Mouse (Mus musculus): ENCODE results near the gene Gm4767. TPM values are rescaled to one million over a fixed set of nuclear protein-coding genes. Genes with fewer than 3 reads are reported as not detected.
A peak's percentile ranks its signal among the peaks of the same experiment; 100 is the strongest.
"Not testable (repeated sequence)": the region's sequence is repeated elsewhere in the genome, so short reads cannot be mapped to it uniquely, and the experiment has no call there.

The Gm4767 gene
- total RNA-seq (2017), result 1.0 and 2.8 TPM in 2 replicates

DNA sequence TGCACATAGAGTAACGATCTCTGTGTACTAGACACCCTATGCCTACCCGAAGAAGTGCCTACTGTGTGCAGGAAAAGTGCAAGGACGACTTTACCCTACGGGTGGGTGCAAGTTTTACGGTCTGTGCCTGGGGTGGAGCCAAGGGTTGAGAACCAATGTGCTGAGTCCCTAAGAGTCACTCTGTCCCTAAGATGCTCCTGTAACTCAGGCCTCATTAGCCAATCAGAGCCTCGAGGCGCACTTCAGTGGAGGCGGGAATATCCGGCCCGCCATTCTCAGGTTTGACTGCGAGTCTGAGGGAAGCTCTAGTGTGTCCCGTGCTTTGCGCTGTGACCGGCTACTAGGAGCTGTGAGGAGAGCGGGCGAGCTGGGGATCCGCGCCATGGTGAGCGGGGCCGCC is at the start of gene Gm4767:
TSS of gene Gm4767 (plus strand) at position 288 of the 400 bp plus-strand sequence.
- not testable (repeated sequence) for ATAC-seq (ENCODE audit: extremely low read depth, insufficient number of reproducible peaks, low FRiP score, poor library complexity, severe bottlenecking)

DNA sequence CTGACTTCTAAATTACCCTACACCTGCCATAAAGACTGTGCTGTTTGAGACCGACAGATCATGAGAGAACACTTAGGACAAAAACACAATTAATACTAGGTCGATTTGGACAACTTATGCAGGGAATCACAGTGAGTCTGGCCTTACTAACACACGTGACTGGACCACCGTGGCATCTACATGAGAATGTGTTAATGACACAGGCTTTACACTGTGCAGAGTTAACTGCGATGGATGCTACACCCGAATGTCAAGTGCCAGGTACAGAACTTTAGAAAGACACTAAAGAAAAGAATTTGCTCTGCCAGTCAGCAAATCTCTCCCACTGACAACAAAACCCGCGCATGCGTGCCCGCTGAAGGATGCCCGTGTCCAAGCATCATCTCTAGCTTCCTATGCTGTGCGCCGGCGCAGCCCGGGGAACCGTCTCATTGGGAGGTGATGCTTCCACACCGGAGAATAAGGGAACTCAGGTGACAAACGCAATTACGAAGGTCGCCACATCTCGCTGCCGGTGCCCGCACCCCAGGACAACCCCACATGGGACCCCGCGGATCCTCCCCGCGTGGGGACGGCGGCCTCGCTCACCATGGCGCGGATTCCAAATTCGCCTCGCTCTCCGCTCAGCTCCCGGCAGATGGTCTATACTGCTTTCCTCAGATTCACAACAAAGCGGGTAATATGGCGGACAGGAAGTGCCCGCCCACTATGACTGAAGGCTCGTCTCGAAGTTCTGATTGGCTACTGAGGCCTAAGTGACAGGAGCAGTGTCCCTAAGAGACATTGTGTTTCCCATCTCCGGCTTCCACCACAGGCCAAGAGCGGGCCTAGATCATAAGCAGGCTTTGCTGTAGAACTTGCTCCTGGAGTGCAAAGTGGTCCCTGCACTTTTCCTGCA is 41.2 kb upstream of the Gm4767 start, which contains the start of gene Gm3055:
TSS of gene Gm3055 (minus strand) at position 656 of the 898 bp plus-strand sequence.
- ATAC-seq (ENCODE audit: extremely low read depth, insufficient number of reproducible peaks, low FRiP score, poor library complexity, severe bottlenecking), result peak; percentile 90

GRCm38 (mm10) chr10:81771404-81771777 is 40.6 kb upstream of the Gm4767 start:
- ATAC-seq (ENCODE audit: extremely low read depth, insufficient number of reproducible peaks, low FRiP score, poor library complexity, severe bottlenecking), result not testable (repeated sequence)

DNA sequence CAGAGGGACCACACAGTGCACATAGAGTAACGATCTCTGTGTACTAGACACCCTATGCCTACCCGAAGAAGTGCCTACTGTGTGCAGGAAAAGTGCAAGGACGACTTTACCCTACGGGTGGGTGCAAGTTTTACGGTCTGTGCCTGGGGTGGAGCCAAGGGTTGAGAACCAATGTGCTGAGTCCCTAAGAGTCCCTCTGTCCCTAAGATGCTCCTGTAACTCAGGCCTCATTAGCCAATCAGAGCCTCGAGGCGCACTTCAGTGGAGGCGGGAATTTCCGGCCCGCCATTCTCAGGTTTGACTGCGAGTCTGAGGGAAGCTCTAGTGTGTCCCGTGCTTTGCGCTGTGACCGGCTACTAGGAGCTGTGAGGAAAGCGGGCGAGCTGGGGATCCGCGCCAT is 34.2 kb downstream of the Gm4767 start:
- ATAC-seq (ENCODE audit: extremely low read depth, insufficient number of reproducible peaks, low FRiP score, poor library complexity, severe bottlenecking), result 0 out of 2 replicates have a peak, but pooled peaks have one; percentile 33

- ATAC-seq (ENCODE audit: extremely low read depth, insufficient number of reproducible peaks, low FRiP score, poor library complexity, severe bottlenecking), result peak; percentile 99
Observed at GRCm38 (mm10) chr10:81863409-81864407, 51.7 kb downstream of the Gm4767 start, which contains the start of gene Gm32687. Gm32687 (plus strand) TSS chr10:81863934.

Other genes with a start within 250 kb of the Gm4767 start
- gene Tle2, start 237.6 kb upstream of the Gm4767 start, total RNA-seq (2017), result 1.5 and 2.6 TPM in 2 replicates
- 1.9 TPM in 1 of 2 replicates, not detected in the other for gene Tle6, start 211.1 kb upstream of the Gm4767 start, total RNA-seq (2017)
- gene BC025920, start 205.9 kb upstream of the Gm4767 start, total RNA-seq (2017), result 5.0 and 5.8 TPM in 2 replicates
- gene Sirt6, start 184.4 kb upstream of the Gm4767 start, total RNA-seq (2017), result 5.6 and 6.4 TPM in 2 replicates
- 0.58 and 0.98 TPM in 2 replicates for gene Ankrd24, start 183.6 kb upstream of the Gm4767 start, total RNA-seq (2017)
- gene Gm10778, start 163.1 kb upstream of the Gm4767 start, total RNA-seq (2017), result 7.9 and 9.8 TPM in 2 replicates
- gene Zfp433, start 107.4 kb upstream of the Gm4767 start, total RNA-seq (2017), result 11.8 and 21.3 TPM in 2 replicates
- 5.6 and 11.2 TPM in 2 replicates for gene Gm3055, start 41.0 kb upstream of the Gm4767 start, total RNA-seq (2017)
- gene Gm32687, start 51.7 kb downstream of the Gm4767 start, total RNA-seq (2017), result 6.4 and 7.4 TPM in 2 replicates
- gene Zfp781, start 118.3 kb downstream of the Gm4767 start, total RNA-seq (2017), result 2.7 and 6.1 TPM in 2 replicates
- 16.6 TPM in 2 replicates for gene Zfp873, start 235.9 kb downstream of the Gm4767 start, total RNA-seq (2017)